Mouse (Mus musculus): ENCODE measurements at regions not wholly inside any gene's neighbourhood (a gene's known extent, or its start where the extent isn't known, plus 50 kb on each side); places are given as distances from the start of the nearest gene placed in this dataset.

GRCm38 (mm10) chr6:100387042-100387441, 99.8 kb upstream of the Rybp start:
- no peak for DNase-seq (ENCODE audit: low read depth)

- no peak for DNase-seq (ENCODE audit: low read depth)
These were observed 98.4 kb upstream of the Rybp start for GRCm38 (mm10) chr6:100385640-100386039.

GRCm38 (mm10) chr6:100381046-100381445, 93.8 kb upstream of the Rybp start:
- no peak for DNase-seq (ENCODE audit: low read depth)

GRCm38 (mm10) chr6:100380536-100380935, 93.3 kb upstream of the Rybp start:
- no peak for DNase-seq (ENCODE audit: low read depth)

- DNase-seq (ENCODE audit: low read depth) = no peak
These were observed 92.5 kb upstream of the Rybp start for GRCm38 (mm10) chr6:100379792-100380191.

GRCm38 (mm10) chr6:100378533-100378874, 91.2 kb upstream of the Rybp start:
- no peak for DNase-seq (ENCODE audit: low read depth)

- no peak for DNase-seq (ENCODE audit: low read depth)
These were observed 90.7 kb upstream of the Rybp start for GRCm38 (mm10) chr6:100377828-100378532.

- DNase-seq (ENCODE audit: low read depth) = no peak
These were observed 89.4 kb upstream of the Rybp start for GRCm38 (mm10) chr6:100376656-100377055.

- no peak for DNase-seq (ENCODE audit: low read depth)
These were observed 83.5 kb upstream of the Rybp start for GRCm38 (mm10) chr6:100370828-100371227.

- no peak for DNase-seq (ENCODE audit: low read depth)
These were observed 83.1 kb upstream of the Rybp start for GRCm38 (mm10) chr6:100370358-100370757.

GRCm38 (mm10) chr6:100366231-100366630, 78.9 kb upstream of the Rybp start:
- no peak for DNase-seq (ENCODE audit: low read depth)

- no peak for DNase-seq (ENCODE audit: low read depth)
These were observed 78.5 kb upstream of the Rybp start for GRCm38 (mm10) chr6:100365791-100366190.

GRCm38 (mm10) chr6:100363683-100364082, 76.4 kb upstream of the Rybp start:
- DNase-seq (ENCODE audit: low read depth) = peak; percentile 81

GRCm38 (mm10) chr6:100356617-100357399, 69.5 kb upstream of the Rybp start:
- DNase-seq (ENCODE audit: low read depth) = no peak

GRCm38 (mm10) chr6:100355858-100356257, 68.6 kb upstream of the Rybp start:
- no peak for DNase-seq (ENCODE audit: low read depth)

- no peak for DNase-seq (ENCODE audit: low read depth)
These were observed 60.2 kb upstream of the Rybp start for GRCm38 (mm10) chr6:100347481-100347880.

GRCm38 (mm10) chr6:100345073-100345472, 57.8 kb upstream of the Rybp start:
- no peak for DNase-seq (ENCODE audit: low read depth)

- DNase-seq (ENCODE audit: low read depth) = no peak
These were observed 54.3 kb upstream of the Rybp start for GRCm38 (mm10) chr6:100341305-100342290.

GRCm38 (mm10) chr6:100338291-100338690, 51.0 kb upstream of the Rybp start:
- DNase-seq (ENCODE audit: low read depth) = no peak

Measured in fibroblast of lung, adult 2 months (primary cell).